Mouse (Mus musculus): Measurements from ENCODE around the gene Traf2.

Traf2 gene

DNA sequence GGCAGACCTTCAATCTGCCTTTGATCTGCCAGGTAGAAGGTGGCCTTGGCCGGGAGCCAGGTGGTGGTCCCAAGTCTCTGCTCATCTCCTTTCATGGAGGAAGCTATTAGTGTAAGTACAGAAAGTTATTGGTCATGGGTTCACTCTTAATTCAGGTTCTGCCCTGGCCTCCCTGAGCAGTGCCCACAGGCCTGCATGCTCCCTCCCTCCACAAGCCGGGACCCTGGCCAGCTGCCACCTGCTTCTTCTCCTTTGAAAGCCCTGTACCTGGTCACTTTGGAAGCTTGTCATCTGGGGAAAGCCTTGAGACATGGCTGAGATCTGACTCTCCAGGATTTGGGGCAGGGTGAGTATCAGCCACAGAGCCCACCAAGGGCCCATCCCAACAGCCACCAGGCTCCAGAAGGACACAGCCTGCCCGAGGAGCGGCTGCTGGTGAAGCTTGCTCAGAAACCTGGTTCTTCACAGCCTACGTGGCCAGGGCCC, 53.2 kb downstream of the Traf2 start, which contains the start of gene Lcn12:
TSS of gene Lcn12 (minus strand) at position 436 of the 486 bp plus-strand sequence.
- DNase-seq (ENCODE audit: low spot score in 2 of 2) = no peak

DNA sequence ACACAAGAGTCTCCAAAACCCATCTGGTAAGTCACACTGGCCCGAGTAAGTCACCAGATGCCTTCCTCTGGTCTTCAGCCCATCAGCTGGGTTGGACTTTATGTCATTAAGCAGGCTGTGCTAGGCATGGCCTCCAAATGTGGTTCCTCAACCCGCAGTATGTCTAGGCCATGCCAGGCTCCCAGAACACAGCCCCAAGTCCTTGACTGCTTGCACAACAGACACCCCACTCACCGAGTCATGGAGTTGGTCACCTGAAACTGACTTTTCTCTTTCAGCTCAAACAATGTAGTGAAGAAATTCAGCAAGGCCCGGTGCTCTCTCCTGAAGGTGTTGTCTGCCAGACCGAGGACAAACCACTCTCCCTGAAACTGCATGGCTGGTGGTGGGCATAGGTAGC, 53.8 kb downstream of the Traf2 start:
- no peak for DNase-seq (ENCODE audit: low spot score in 2 of 2)

DNA sequence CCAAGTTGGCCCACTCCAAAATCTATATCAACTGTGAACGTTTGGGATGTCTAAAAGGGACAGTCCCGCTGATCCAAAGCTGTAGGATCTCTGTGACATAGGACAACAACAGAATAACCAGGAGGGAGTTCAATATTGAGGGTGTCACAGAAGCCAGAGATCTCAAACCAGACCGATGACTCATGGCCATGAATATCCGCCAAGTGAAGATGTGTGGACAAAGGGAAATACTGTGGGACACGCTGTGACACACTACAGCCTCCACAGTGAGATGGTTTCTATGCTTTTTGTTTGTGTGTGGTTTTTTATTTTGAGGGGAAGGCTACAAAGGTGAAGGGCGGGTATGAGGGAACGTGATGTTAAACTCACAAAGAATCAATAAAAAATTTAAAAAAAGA, 58.1 kb downstream of the Traf2 start:
- no peak for DNase-seq (ENCODE audit: low spot score in 2 of 2)

DNA sequence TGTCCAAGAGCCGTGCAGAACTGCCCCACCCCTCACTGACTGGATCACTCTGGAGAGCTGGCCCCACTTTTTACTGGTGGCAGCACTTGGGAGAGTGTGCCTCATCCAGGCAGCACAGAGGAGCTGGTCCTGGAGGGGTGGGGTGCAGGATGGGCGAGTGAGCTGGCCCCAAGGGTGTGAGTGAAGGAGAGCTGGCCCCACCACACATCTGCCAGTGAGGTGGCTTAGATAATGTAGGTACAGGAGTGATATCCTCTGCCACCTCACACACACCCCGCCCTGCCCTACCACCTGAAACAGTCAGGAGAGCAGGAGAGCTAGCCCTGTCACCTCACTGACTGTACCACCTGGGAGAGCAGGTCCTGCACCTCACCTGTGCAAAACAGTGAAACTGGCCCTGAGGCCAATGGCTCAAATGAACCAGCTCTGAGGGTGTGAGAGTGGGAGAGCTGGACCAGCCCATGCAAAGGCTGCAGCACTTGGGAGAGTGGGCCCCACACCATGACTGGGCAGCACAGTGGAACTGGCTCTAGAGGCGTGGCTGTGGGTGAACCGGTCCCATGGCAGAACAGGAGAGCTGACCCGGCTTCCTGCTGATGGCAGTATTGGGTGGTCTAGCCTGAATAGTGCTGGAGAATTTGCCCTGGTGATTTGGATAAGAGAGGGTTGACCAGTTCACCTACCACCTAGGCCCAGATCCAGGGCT, 58.6 kb downstream of the Traf2 start:
- DNase-seq (ENCODE audit: low spot score in 2 of 2) = no peak

DNA sequence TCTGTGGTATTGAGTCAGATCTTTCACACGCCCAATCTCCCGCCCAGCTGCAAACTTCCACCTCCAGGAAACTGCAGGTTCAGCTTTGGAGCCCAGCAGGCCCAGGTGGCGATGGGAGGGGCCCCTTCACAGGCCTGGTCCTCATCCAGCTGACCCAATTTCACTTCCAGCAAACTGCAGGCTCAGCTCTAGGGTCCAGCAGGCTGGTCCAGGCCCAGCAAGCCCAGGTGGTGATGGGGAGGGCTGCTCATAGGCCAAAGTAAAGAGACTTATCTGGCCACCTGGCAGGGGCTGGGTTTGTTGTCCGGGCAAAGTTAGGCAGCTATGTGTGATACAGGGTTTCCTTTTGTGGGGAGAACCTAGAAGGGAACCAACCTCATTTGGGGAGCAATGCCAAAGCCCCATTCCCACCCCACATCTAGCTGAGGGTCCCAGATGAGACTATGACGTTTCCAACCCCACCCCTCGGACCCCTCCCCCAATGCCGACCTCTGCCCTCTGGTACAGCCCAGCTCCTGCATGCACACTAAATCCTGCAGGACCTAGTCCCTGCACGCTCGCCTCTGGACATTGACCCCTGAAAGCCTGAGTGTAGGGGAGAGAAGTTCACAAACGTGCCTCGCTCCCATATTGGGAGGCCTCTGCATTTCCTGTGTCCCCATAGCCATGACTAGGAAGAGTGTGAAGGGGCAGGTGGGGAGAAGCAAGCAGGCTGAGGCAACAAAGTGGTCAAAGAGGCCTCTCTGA, 61.7 kb downstream of the Traf2 start:
- no peak for DNase-seq (ENCODE audit: low spot score in 2 of 2)

DNA sequence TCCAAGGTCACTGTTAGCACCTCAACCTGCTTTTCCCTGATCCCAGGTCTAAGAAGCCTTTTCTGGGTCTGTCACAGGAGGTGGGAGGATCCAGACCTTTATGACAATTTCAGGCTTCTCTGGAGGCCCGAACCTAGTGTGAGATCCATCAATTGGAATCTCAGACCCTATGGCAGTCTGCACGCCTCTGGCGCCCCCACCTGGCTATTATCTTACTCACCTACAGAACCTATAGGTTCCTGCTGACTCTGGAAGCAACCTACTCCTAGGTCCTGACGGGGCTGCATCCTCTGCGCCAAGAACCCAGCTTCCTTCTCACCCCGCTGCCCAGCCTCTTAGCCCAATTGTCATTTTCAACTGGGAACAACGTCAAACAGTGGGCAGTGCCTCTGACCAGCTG, 63.8 kb downstream of the Traf2 start:
- no peak for DNase-seq (ENCODE audit: low spot score in 2 of 2)

GRCm38 (mm10) chr2:25480541-25480940, 66.2 kb downstream of the Traf2 start:
- no peak for DNase-seq (ENCODE audit: low spot score in 2 of 2)

DNA sequence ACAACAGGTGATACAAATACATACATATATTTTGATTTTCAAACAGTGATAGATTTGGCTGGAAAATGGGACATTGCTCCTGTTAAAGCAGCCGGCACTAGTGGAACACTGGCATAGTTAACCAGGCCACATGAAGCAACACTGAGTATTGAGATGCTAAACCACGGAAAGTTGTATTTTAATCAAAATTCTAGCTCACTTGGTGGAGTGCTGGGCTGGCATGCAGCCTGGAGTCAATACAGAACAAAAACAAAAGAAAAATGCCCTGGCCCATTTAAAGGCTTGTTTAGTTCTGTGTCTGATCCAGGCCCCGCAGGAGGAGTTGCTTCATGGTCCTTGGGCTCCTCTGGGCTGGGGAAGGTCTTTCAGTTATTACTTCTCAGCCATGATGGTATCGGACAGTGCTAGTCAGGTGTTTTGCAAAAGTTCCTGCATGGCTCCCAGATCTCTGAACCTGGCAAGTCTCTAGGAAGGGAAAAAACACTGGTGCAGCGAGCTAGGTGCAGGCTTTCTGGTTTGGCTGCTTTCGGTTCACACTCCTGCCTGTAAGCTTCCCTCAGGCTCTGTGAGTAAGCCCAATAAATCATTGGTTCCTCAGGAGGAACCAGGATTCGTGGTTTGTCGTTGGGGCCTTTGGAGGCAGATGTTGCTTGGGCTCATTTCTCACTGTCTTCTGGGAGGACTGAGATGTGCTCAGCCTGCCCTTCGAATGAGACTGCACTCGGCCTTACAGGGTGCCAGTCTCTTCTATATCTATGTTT, 67.0 kb downstream of the Traf2 start:
- no peak for DNase-seq (ENCODE audit: low spot score in 2 of 2)

- DNase-seq (ENCODE audit: low spot score in 2 of 2) = no peak
Observed at GRCm38 (mm10) chr2:25477967-25478675, 68.6 kb downstream of the Traf2 start.

DNA sequence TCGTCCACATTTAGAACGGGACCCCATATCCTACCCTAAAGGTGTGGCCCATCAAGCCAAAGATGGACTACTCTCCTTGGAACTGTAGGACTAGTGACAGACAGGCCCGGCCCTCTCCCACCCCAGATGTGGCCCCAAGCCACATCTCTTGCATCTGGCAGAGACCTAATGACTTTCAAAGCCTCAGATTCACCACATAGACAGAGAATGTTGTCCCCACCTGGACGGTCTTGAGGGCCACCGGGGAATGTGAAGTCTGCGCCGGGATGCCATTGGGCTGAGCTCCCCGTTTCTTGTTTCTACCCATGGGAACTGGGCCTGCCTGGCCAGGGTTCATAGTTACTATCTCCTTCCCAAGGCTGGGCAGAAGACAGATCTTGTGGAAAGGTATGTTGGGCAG, 69.2 kb downstream of the Traf2 start:
- no peak for DNase-seq (ENCODE audit: low spot score in 2 of 2)

- no peak for DNase-seq (ENCODE audit: low spot score in 2 of 2)
Observed at GRCm38 (mm10) chr2:25472550-25472949, 74.2 kb downstream of the Traf2 start.

DNA sequence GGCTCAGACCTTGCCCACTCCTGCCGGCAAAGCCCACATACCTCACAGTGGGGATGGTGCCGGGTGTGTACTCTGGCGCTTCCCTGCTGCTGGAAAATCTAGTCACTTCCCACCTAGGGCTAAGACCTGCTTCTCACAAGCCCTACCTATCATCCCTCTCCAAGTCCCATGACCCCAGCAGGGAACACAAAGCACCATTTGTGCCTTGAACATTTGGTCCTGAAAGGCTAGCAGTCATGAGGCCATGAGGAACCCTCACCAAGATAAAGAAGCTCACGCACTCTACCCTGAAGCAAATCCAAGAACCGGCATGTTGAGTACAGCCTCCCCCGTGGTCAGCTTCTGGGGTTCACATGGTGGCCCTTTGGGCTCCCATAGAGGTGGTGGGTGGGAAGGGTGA, 76.8 kb downstream of the Traf2 start, which contains the start of gene Ptgds:
TSS of gene Ptgds (minus strand) at position 78 of the 400 bp plus-strand sequence.
- no peak for DNase-seq (ENCODE audit: low spot score in 2 of 2)

DNA sequence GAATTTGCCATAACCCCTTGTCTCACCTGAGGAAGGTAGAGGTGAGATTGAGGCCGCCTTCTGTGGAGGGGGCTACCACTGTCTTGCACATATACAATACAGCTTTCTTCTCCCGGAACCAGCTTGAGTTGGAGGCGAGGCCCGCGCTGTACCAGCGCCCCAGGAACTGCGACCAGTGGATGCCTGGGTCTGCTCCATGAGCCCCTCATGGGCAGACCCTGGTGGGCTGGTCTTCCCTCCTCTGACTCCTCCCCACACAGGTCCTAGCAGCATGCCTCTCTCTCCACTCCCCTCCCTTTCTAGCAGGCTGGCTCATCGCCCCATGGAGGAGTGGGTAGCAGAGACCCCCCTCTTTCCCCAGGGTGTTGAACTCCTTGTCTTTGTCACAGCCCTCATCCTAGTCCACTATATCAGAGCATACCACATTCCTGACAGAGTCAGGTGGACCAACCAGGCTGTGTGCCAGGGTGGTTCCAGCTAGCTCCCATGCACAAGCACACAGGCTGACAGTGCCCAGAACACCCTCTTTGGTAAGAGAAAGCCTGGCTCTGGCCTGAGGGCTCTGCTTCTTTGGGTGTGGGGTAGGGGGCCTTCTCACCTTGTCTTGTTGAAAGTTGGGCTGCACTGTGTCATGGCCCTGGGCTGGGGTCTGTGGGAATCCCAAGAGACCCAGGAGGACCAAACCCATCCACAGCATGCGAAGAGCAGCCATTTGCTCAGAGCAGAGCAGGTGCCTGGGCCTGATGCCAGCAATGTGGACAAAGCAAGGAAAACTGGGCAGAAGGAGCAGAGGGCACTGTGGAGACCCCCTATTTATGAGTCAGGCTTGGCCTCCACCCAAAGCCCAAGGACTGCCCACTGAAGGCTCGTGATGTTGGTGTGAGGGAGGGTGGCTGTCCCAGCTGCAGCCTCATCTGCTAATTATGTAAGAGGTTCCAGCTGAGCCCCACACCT, 77.5 kb downstream of the Traf2 start:
- DNase-seq (ENCODE audit: low spot score in 2 of 2) = no peak
